ENCODE assay signal across 8 mouse cellular contexts in the genomic region with DNA sequence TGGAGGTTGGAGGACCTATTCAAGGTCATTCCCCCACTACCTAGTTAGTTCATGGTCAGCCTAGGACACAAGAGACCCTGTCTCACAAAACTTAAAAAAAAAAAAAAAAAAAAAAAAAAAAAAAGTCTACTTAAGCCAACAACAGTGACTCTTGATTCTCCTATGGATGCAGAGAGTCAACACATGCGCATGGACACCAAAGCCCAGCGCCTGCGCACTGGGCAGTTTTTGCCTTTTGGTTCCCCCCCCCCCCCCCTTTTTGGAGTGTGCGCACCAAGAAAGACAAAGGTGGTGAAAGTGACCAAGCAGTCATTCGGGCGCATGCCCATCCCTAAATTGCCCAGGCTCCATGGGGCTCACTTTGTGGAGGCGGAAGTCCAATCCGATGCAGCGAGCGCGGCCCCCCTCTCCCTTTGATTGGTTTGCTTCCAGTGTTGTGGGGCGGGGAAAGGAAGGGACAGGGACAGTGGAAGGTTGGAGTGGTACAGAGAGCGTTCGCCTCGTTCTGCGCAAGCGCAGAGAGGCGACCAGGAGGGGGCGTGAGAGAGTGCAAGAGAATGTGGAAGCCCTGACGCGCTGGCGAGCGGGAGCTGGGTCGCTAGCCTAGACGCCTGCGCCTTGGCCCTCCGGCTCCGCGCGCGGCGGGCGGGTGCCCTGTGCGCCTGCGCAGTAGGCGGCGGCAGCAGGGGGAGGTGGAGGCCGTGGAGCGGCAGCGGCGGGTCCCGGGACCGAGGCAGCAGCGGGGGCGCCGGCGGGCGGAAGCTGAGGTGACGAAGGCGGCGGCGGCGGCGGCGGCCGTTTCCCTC. TPM values are rescaled to one million over a fixed set of nuclear protein-coding genes. Genes with fewer than 3 reads are reported as not detected.
A peak's percentile ranks its signal among the peaks of the same experiment; 100 is the strongest.
DNase-seq lines count a peak whose midpoint lies in the region; ATAC-seq and TF ChIP-seq lines count a peak whose summit lies in the region.

Gene Fxr2 (plus strand): TSS at position 707 of the 806 bp plus-strand sequence.

- peak within 1 kb of the TSS; percentile 93 for H3K27ac ChIP-seq in forebrain, embryonic 16.5 days (ENCODE audit: low read length)
- H3K27ac ChIP-seq in layer of hippocampus, adult 2 months: peak within 1 kb of the TSS; percentile 91
- H3K27ac ChIP-seq in lung, embryonic 14.5 days (ENCODE audit: low read depth): peak within 1 kb of the TSS; percentile 97
- peak within 1 kb of the TSS; percentile 14; the same call in 1 of the 2 replicates for H3K27ac ChIP-seq in olfactory bulb, adult 2 months (ENCODE audit: insufficient read depth, low read depth, low read length)
- H3K27ac ChIP-seq in thymus, adult 2 months (ENCODE audit: control insufficient read depth, insufficient read depth, low read length): peak within 1 kb of the TSS; percentile 71; the same call in 1 of the 2 replicates

- H3K4me1 ChIP-seq in G1E (ENCODE audit: insufficient read depth, low read depth, low read length): peaks cover 50% of the 10 kb centered on the region
- peaks cover 27% of the 10 kb centered on the region for H3K4me1 ChIP-seq in forebrain, embryonic 16.5 days (replicated peaks; ENCODE audit: control insufficient read depth, insufficient read depth, low read length)
- peaks cover 11% of the 10 kb centered on the region for H3K4me1 ChIP-seq in lung, embryonic 14.5 days (ENCODE audit: insufficient read depth)
- no peaks in the 10 kb centered on the region for H3K4me1 ChIP-seq in olfactory bulb, adult 2 months (ENCODE audit: control insufficient read depth, insufficient read depth, low read length)
- peaks cover 2% of the 10 kb centered on the region for H3K4me1 ChIP-seq in thymus, adult 2 months (replicated peaks; ENCODE audit: control insufficient read depth, insufficient read depth, low read length)

- no peaks in the 10 kb centered on the region for H3K9me3 ChIP-seq in G1E (replicated peaks)
- no peaks in the 10 kb centered on the region for H3K9me3 ChIP-seq in forebrain, embryonic 16.5 days (ENCODE audit: control insufficient read depth, low read length)
- no peaks in the 10 kb centered on the region for H3K9me3 ChIP-seq in lung, embryonic 14.5 days (ENCODE audit: low read depth, low read length)

- no peaks in the 10 kb centered on the region for H3K27me3 ChIP-seq in G1E (ENCODE audit: insufficient read depth, low read length)
- H3K27me3 ChIP-seq in forebrain, embryonic 16.5 days (replicated peaks; ENCODE audit: control insufficient read depth, insufficient read depth, low read length): no peaks in the 10 kb centered on the region
- H3K27me3 ChIP-seq in lung, embryonic 14.5 days (ENCODE audit: insufficient read depth, low read length): no peaks in the 10 kb centered on the region
- H3K27me3 ChIP-seq in thymus, adult 2 months (ENCODE audit: control insufficient read depth, insufficient read depth, low read length): no peaks in the 10 kb centered on the region

- peak within 1 kb of the TSS; percentile 90 for H3K4me3 ChIP-seq in G1E (ENCODE audit: low read depth, low read length)
- H3K4me3 ChIP-seq in forebrain, embryonic 16.5 days (replicated peaks; ENCODE audit: low read length): peak within 1 kb of the TSS; percentile 99
- H3K4me3 ChIP-seq in layer of hippocampus, adult 2 months: peak within 1 kb of the TSS; percentile 87
- peak within 1 kb of the TSS; percentile 93 for H3K4me3 ChIP-seq in lung, embryonic 14.5 days (ENCODE audit: low read depth, low read length)
- peak within 1 kb of the TSS; percentile 61 for H3K4me3 ChIP-seq in olfactory bulb, adult 2 months (ENCODE audit: insufficient read depth, low read depth, low read length)
- peak within 1 kb of the TSS; percentile 67 for H3K4me3 ChIP-seq in thymus, adult 2 months (ENCODE audit: control insufficient read depth, insufficient read depth, low read length)

- under 1% methylated on average over 38 of the region's 56 CpGs for WGBS in forebrain, embryonic 16.5 days
- 0% methylated on average over 56 of the region's 56 CpGs for WGBS in lung, embryonic 14.5 days
- under 1% methylated on average over 51 of the region's 56 CpGs for WGBS in olfactory bulb, adult 2 months
- WGBS in thymus, adult 2 months: under 1% methylated on average over 45 of the region's 56 CpGs

- peak; percentile 65 for TF ChIP-seq POLR2A in olfactory bulb, adult 2 months (IDR thresholded peaks at IDR 0.05; ENCODE audit: insufficient read depth, low read depth, low read length)
- peak; percentile 81 for TF ChIP-seq POLR2A in thymus, adult 2 months (IDR thresholded peaks at IDR 0.05; ENCODE audit: control insufficient read depth, extremely low read depth, insufficient read depth, low read length, poor library complexity)

- TF ChIP-seq CTCF in G1E (IDR thresholded peaks at IDR 0.05; ENCODE audit: low read depth, low read length): 0 out of 2 replicates have a peak, but pooled peaks have one; percentile 14
- peak; percentile 84 for TF ChIP-seq CTCF in layer of hippocampus, adult 2 months (conservative IDR thresholded peaks at IDR 0.05)
- TF ChIP-seq CTCF in lung, embryonic 14.5 days (IDR thresholded peaks at IDR 0.05; ENCODE audit: low read depth): peak; percentile 85
- peak; percentile 34; the same call in 1 of the 2 replicates for TF ChIP-seq CTCF in olfactory bulb, adult 2 months (IDR thresholded peaks at IDR 0.05; ENCODE audit: insufficient read depth, low read depth, low read length)
- TF ChIP-seq CTCF in thymus, adult 2 months (IDR thresholded peaks at IDR 0.05; ENCODE audit: borderline replicate concordance, control insufficient read depth, extremely low read depth, insufficient read depth, low read length, poor library complexity): peak; percentile 92

- ATAC-seq in G1E (ENCODE audit: extremely low read depth, insufficient number of reproducible peaks, low FRiP score, poor library complexity, severe bottlenecking): peak; percentile 96
- ATAC-seq in forebrain, embryonic 16.5 days: peak; percentile 97
- peak; percentile 99 for ATAC-seq in lung, embryonic 14.5 days (ENCODE audit: insufficient read depth)

- intact Hi-C loops in heart, postnatal 36 days (cut with DNase I): no loop called here

- H3K36me3 ChIP-seq in G1E (replicated peaks): peaks cover 19% of the 10 kb centered on the region
- H3K36me3 ChIP-seq in forebrain, embryonic 16.5 days (ENCODE audit: control insufficient read depth, insufficient read depth): no peaks in the 10 kb centered on the region
- peaks cover 5% of the 10 kb centered on the region; the same call in 1 of the 2 replicates for H3K36me3 ChIP-seq in lung, embryonic 14.5 days (ENCODE audit: insufficient read depth)
- H3K36me3 ChIP-seq in thymus, adult 2 months (ENCODE audit: control insufficient read depth, insufficient read depth, low read length): no peaks in the 10 kb centered on the region

- H3K9ac ChIP-seq in forebrain, embryonic 16.5 days (replicated peaks; ENCODE audit: low read depth, low read length): peak within 1 kb of the TSS; percentile 98
- H3K9ac ChIP-seq in lung, embryonic 14.5 days: peak within 1 kb of the TSS; percentile 94

- DNase-seq in G1E (ENCODE audit: low spot score): peak; percentile 94
- peak; percentile 100 for DNase-seq in cerebellum, adult 18-20 months
- DNase-seq in heart, postnatal 36 days: peak; percentile 100
- peak; percentile 100 for DNase-seq in layer of hippocampus, adult 2 months (ENCODE audit: low spot score in 2 of 2)
- peak; percentile 100 for DNase-seq in lung, embryonic 14.5 days
- peak; percentile 100 for DNase-seq in thymus, adult 2 months

- peak within 1 kb of the TSS; percentile 65 for H3K4me2 ChIP-seq in forebrain, embryonic 16.5 days (ENCODE audit: low read length)
- H3K4me2 ChIP-seq in lung, embryonic 14.5 days: peak within 1 kb of the TSS; percentile 69

RNA-seq across cellular contexts. Expression of gene Fxr2, which starts in this region (rescaled TPM):
- 90.1 and 92.9 TPM in 2 replicates for total RNA-seq in G1E (2014; fragmentation: Nextera tagmentation)
- 44.9 and 53.6 TPM in 2 replicates for total RNA-seq in G1E (2017)
- 77.8 and 82.4 TPM in 2 replicates for polyA plus RNA-seq in G1E (2012)
- 37.1 and 47.7 TPM in 2 replicates for polyA plus RNA-seq in forebrain, embryonic 16.5 days (2015; fragmentation: Nextera tagmentation; extraction: Ambion mirVana)
- total RNA-seq in heart, postnatal 36 days (2021): 10 to 100 TPM; 87.3 to 98.6 TPM
- total RNA-seq in layer of hippocampus, adult 2 months (2021): 100 to 1,000 TPM; 138 to 143 TPM
- polyA plus RNA-seq in lung, embryonic 14.5 days (2014; fragmentation: Nextera tagmentation; extraction: Ambion mirVana): 26.8 and 31.2 TPM in 2 replicates
- not detected in 2 replicates for polyA plus RNA-seq in olfactory bulb, adult 2 months (2012; ENCODE audit: insufficient read depth, insufficient read length, low replicate concordance, missing spikeins)
- polyA plus RNA-seq in thymus, adult 2 months (2012; rRNA removed): 94.1 and 96.0 TPM in 2 replicates

Comparison
In these comparisons a context has a peak if more than half of its experiments do, and no peak if none do; other contexts are left out.
1. Peak in every context shown above with its lines: DNase-seq, ATAC-seq, H3K4me3 ChIP-seq and H3K27ac ChIP-seq.
2. CTCF ChIP-seq: peak in every context shown above with its lines; median percentile 92 in thymus, adult 2 months; 85 in lung, embryonic 14.5 days; 84 in layer of hippocampus, adult 2 months; 34 in olfactory bulb, adult 2 months; 14 in G1E.
3. H3K27ac ChIP-seq: peak in every context shown above with its lines; median percentile 97 in lung, embryonic 14.5 days; 93 in forebrain, embryonic 16.5 days; 91 in layer of hippocampus, adult 2 months; 71 in thymus, adult 2 months; 14 in olfactory bulb, adult 2 months.